Mouse (Mus musculus): Measurements from ENCODE around the gene Tcap. TPM values are rescaled to one million over a fixed set of nuclear protein-coding genes. Genes with fewer than 3 reads are reported as not detected.
A peak's percentile ranks its signal among the peaks of the same experiment; 100 is the strongest.
"Not testable (repeated sequence)": the region's sequence is repeated elsewhere in the genome, so short reads cannot be mapped to it uniquely, and the experiment has no call there.

Gene Tcap
- total RNA-seq, 1 experiment from 2014 or later: 0.91 TPM

DNA sequence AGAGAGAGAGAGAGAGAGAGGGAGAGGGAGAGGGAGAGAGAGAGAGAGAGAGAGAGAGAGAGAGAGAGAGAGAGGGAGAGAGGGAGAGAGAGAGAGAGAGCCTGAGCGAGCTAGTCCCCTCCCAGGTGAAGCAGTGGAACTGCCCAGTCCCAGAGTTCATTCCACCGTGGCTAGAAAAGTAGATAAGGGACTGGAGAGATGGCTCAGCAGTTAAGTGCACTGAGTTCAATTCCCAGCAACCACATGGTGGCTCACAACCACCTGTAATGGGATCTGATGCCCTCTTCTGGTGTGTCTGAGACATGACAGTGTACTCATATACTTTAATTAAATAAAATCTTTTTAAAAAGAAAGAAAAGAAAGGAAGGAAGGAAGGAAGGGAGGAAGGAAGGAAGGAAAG, 1.2 kb upstream of the Tcap start:
- DNase-seq: not testable (repeated sequence)

DNA sequence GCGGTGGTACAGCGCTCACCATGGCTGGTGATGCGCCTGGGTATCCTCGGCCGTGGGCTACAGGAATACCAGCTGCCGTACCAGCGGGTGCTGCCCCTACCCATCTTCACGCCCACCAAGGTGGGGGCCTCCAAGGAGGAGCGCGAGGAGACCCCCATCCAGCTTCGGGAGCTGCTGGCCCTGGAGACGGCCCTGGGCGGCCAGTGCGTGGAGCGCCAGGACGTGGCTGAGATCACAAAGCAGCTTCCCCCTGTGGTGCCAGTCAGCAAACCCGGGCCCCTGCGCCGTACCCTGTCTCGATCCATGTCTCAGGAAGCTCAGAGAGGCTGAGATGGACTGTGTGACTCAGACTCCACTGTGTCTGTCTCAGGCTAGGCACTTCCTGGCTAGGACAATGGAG, 605 bp downstream of the Tcap start:
- DNase-seq: no peak

DNA sequence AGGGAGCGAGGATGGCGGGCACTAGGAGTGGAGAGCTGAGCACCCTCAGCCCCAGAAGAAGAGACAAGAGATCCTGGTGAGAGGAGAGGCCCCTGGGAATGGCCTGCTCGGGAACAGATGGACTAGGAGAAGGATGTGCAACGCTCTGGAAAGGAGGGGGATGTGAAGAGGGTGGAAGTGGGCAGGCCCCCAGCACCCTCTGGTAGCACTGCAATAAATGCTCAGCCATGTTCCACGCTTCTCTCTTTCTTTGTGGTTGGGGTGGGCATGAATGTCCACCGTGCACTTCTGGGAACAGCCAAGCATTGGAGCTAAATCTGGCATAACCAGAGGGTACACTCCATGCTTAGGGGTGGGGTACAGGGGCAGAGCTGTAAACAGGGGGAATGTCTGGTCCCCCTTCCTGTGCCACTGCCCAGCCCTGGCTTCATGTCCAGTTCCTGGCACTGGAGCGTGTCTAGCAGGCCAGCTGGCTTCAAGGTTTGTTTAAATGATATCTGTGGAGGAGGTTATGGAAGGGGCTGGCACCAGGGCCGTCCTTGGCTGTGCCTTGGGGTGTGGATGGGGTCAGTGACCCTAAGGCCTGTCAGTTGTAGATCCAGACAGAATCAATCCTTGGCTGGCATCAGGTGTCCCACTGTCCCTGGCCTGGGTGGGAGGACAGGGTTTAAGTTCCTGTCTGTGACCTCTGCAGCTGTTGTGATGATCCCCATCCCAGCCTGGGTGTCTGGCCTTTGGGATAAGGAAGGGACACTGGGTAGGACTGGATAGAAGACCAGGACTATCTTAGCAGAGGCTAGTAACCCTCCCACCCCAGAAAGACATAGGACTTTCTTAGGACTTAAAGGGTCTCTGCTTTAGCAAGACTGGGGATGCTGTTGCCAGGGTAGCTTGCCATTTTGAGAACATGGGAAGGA, 1.4 kb downstream of the Tcap start:
- DNase-seq: no peak

DNA sequence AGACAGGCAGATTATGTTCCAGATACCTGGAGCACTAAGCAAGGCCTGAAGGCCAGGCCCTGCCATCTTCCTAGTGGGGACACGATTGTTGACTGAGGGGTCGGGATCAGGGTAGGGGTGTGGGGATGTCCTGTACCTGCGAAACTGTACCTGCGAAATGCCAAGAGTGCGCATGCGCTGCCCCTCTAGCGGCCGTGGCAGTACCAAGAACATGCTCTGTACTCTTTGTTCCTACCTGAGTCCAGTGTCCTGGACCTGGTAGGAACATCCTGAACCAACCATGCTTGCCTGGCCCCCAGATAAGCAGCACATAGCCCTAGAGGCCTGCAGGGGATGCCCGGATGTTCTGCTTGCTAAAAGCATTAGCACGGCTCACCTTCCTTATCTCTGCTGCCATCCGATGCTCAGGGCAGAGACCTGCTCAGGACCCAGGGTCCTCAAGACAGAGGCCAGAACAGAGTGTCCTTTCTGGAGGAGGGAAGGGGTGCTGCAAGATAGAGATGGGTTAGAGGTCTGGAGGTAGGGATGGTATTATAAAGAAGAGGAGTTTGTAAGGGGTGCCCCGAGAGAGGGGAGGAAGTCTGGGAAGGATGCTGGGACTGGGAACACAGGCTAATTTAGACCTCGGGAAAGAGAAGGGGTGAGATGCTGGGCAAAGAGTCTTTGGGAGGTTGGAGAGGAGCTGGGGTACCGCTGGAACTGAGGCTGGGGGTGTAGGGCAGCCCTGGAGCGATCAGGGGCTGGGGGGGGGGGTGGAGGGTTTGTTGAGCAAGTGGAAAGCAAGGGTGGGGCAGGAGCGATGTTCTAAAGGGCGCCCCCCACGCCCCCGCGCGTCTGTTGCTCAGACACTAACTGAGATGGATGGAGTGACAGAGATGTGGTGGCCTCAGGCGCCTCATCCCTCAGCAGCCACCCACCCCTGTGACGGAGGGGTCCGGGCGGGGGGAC, 2.3 kb downstream of the Tcap start, which contains the start of gene Pnmt:
Gene Pnmt, plus strand, starts transcription at position 813 of the 948 bp plus-strand sequence.
- DNase-seq: no peak

DNA sequence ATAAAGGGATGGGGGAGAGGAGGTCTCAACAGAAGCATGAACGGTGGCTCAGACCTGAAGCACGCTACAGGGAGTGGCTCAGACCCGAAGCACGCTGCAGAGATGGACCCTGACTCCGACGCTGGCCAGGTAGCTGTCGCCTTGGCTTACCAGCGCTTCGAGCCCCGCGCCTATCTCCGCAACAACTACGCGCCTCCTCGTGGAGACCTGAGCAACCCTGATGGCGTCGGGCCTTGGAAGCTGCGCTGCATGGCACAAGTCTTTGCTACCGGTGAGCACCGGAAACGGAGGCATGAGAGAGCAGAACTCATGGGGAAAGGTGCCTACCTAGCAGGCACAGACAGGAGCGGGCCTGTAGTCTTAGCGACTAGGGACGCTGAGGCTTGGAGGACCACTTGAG, 3.0 kb downstream of the Tcap start:
- no peak for DNase-seq

DNA sequence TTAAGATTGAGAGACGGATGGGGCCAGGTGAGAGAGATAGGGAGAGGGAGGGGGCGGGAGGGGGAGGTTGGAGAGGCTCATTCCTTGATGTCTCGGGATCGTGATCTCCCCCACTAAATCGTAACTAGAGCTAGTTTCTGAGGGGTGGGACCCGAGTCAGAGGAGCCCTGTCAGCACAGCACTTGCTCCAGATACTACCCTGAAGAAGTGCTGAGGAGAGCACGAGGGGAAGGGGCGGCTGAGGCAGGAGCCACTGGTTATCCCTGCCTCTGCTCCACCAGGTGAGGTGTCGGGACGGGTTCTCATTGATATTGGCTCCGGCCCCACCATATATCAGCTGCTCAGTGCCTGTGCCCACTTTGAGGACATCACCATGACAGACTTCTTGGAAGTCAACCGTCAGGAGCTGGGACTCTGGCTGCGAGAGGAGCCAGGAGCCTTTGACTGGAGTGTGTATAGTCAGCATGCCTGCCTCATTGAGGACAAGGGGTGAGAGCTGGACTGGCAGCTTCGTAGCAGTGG, 3.5 kb downstream of the Tcap start:
- no peak for DNase-seq

DNA sequence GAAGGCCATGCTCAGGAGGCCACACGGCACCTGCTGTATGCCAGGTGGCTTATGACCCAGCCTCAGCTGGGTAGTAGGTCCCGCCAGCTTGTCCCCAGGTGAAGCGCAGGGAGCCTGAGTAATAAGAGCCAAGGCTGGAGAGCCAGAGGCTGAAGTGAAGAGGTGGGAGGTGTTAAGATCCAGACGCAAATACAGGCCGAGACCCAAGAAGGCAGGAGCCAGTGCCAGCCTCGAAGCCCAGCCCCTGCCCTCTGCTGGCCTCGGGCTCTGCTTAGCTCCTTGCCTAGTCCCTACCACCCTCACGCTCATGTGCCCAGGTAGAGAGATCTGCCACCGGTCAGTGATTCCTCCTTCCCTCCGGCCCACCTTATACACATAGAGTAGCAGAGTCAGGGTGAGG, 4.7 kb downstream of the Tcap start:
- no peak for DNase-seq

DNA sequence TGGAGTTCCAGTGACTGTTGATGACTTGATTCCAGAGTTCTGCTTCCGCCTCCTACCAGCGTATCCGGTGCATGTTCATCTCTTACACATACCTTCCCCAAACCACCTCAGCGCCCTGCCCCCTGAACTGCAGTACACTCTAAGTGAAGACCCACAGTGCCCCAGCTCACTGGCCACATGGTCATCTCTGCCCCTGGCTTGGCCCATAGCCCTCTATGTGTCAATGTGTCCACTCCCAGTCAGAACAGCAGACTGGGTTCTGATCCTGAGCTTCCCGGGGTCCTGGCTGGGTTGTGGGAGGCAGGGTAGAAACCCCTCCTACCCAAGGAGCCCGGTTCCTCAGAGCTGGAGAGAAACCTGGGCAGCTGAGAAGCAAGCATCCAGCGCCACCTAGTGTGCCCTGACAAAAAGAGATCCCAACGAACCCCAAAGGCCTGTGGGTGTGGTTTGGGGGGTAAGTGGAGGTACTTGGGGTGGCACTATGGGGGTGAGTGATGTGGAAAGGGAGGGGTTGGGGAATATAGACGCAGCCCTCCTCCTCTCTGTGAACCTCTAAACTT, 5.7 kb downstream of the Tcap start:
- DNase-seq: peak; percentile 39

DNA sequence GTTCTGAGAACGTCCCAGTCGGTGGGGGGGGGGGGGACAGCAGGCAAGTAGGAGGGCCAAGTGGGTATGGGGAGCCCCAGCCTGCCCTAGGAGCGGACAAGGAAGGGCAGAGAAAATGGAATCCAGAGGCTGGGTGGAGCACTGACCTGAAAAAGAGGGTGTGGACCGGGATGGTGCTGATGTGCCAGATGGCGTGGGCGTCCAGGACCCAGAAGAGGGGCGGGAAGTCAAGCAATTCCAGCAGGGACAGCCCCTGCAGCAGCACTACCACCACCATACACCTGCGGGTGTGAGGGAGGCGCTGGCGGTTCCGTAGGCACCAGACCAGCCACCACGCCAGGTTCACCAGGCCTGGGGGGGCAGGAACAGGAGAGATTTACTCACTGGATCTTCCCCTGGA, 6.5 kb downstream of the Tcap start:
- no peak for DNase-seq

DNA sequence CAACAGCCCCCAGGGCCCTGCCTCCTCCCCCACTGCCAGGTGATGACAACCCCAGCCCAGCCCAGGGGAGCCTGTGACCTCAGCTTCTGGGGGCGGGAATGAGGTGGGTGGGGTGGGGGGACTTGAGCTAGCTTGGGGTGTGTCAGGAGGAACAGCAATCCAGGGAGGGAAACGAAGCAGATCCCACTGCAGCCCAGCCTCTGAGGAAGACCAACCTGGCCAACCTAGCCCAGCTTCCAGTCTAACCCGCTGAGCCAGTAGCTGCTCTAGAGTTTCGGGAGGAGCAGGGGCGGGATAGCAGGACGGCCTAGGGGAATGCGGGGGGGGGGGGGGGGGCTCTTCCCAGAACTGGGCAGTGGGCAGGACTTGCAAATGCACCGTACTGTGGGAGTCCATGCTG, 8.4 kb downstream of the Tcap start:
- no peak for DNase-seq

DNA sequence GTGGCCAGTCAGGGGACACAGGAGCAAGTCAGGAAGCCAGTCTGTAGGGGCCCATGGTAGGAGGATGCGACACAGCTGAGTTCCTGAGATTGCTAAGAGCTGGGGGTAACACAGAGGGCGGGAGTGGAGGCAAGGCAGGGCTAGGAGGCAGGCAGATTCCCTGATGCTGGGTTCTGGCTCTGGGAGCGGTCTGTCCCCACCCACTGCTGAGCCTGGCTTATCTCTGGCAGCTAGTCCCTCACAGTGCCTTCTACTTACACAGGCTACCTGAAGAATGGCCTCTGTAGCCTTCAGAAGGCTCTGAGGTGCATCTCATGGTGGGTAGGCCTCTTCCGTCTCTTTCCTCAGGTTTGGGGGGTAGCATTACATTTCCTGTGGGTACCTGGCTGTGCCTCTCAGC, 9.0 kb downstream of the Tcap start:
- no peak for DNase-seq

DNA sequence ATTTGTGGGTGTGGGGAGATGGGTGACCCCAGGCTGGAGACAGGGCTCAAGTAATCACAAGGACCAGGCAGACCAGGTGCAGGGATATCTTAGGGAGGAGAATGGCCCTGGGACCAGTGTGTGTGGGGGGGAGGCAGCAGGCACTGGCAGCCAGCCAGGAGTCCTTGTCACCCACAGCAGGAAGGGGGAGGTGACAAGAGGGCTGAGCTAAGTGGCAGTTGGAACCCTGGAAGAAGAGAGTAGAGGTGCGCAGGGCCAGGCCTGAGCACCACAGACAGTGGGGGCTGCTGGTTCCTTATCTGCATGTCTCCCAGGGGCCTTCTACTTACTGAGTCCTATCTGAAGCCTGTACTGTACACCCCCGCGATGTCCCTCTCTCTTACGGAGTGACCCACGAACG, 9.7 kb downstream of the Tcap start:
- peak; percentile 34 for DNase-seq

DNA sequence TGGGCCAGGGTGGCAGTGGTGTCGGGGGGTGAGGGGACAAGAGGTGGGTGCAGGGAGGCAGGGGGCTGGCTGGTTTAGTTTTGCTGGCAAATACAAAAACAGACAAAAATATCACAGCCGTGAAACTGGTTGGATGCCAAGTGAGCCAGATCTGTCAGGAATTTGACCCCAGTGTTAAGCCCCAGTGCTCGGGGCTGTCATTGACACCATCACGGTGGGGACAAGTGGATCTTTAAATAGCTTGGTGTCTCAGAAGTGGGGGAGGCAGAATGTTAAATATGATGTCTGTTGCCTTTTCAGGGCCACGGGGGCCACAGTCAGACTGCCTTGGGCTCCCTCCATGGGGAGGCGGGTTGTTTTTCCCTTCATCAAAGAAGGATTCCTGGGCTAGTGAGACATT, 10.7 kb downstream of the Tcap start:
- DNase-seq: no peak

DNA sequence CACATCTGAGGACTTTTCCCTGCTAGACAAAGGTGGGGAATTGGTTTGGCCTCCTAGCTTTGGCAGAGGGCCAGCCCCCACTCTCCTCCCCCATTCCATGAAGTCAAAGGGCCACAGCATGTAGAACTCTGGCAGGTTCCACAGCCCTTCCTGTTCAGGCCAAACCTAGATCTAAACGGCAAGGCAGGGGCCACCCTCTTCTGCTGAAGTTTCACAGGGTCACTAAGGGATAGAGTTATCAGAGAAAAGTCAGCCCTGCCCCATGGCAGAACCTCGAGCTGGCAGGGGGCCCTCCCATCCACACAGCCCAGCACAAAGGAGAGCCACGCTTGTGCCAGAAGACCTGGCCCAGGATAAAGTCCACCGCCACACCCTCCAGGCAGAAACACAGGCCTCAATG, 11.4 kb downstream of the Tcap start:
- no peak for DNase-seq

DNA sequence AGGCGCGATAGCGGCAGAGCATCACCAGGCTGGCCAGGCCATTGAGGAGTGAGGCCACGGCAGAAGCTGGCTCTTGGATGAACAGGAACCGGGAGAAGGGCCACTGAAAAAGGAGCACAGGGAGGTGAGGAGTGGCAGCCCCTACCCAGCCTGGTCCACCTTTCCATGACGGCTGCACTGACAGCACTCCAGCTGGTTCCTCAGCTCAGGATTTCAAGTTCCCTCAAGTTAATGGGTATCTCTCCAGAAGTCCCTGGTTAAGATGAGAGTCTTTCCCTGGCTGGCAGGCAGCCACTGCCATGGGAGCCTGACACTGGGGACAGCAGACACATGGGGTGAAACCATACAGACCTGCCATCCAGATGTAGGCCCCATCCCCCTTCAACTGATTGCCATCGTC, 14.3 kb downstream of the Tcap start:
- no peak for DNase-seq

DNA sequence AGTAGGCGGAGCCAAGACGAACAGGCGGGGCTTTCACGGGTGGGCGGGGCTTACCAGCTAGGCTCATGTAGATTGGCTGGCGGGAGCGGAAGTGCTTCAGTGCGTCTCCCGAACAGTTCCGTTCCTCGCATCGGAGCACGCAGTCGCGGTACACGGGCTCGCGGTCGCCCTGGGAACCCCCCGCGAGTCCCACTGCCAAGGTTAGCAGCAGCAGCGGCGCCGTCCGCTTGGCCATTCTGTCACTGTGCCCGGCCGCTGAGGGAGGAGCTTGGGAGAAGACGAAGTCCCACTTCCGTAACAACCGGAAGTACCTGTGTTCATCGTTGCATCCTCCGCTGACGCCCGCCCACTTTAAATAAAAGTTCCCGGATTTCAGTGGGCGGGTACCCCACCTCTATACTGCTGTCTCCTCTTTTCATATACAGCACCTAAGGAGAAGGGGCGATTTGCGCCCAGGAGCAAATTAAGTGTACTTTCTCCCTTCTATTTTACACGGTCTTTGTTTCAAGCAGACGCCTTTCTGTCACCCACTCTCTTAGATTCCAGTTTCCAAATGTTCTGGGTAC, 16.6 kb downstream of the Tcap start, which contains the start of gene Pgap3:
Gene Pgap3, minus strand, starts transcription at position 330 of the 566 bp plus-strand sequence.
- DNase-seq: peak; percentile 83

DNA sequence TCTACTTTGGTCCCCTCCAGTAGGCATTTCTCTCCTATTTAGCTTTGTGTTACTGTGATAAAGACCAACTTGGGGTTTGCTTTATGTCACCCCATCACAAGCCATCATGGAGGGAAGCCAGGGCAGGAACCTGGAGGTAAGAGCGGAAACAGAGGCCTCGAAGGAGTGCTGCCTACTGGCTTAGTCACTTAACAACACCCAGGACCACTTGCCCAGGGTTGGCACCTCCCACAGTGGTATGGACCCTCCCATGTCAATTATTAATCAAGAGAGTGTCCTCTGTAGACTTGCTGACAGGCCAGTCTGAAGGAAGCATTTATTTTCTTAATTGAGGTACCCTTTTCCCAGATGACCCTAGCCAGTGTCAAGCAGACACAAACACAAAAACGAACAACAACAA, 17.2 kb downstream of the Tcap start:
- DNase-seq: no peak

DNA sequence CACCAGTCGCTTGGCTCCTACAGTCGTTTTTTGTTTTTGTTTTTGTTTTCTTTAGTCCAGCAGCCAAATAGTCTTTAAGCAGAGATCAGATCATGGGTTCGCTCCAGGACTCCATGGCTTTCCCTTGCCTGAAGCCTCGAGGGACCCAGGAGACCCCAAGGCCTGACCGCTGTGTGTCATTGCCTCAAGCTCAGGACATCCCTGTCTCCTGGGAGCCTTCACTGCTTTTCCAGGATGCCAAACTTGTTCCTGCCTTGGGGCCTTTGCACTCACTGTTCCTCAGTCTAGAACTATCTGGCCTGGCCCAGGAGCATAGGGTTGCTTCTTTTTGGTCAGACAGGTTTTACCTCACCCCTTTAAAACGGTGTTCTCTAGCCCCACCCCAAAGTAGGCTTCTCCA, 23.0 kb downstream of the Tcap start:
- no peak for DNase-seq

DNA sequence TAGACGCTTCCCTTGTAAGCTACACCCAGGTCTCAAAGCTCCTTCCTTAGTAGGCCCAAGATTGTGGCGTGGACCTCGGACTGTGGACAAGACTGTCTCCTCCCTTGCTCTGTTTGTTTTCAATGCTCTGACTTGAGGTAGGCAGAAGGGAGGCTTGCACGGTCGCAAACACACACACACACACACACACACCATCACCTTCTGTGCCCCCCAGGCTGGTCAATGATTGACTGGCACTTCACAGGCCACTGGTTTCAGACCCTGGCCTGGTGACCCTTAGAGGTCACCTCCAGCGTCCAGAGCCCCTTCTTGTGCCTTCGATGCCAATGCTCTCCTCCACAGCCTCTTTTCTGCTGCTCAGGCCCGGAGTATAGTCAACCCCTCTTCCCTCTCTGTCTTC, 25.3 kb downstream of the Tcap start:
- DNase-seq: no peak

DNA sequence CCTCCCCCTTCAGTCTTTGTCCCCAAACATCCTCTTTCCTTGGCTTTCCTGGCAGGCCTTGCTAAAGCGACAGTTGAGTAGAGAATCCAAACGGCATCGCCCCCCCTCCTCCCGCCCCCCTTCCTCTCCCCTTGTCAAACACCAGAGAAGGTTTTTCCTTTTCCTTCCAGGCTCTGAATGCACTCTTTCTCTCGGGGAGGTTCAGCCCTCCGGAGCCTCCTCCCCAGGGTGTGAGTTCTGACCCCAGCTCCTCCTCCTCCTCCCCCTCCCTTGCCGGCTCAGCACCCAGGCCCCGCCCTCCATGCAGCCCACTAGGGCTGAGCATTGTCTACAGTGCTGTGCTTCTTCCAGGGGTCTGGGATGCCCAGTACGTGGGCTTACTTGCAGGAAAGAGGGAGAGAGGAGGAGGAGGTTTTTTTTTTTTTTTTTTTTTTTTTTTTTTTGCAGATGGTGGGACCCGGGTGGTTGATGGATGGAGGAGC, 25.8 kb downstream of the Tcap start:
- no peak for DNase-seq

DNA sequence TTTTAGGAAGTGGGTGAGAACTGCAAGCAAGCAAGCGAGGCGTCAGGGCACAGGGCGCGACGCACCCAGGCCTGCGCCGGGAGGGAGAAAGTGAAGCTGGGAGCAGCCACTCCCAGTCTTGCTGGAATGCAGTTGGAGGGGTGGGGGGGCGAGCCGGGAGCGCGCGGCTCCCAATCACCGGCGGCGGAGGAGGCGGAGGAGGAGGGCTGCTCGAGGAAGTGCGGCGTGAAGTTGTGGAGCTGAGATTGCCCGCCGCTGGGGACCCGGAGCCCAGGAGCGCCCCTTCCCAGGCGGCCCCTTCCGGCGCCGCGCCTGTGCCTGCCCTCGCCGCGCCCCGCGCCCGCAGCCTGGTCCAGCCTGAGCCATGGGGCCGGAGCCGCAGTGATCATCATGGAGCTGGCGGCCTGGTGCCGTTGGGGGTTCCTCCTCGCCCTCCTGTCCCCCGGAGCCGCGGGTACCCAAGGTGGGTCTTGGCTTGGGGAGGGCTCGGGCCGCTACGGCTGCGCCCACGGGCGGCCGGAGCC, 28.7 kb downstream of the Tcap start, which contains the start of gene Erbb2:
Gene Erbb2, plus strand, starts transcription at position 198 of the 524 bp plus-strand sequence.
- peak; percentile 72 for DNase-seq

Measured in adrenal gland, postnatal 25 days (tissue).